Mouse (Mus musculus): Measurements from ENCODE around the gene Nr2e3. TPM values are rescaled to one million over a fixed set of nuclear protein-coding genes. Genes with fewer than 3 reads are reported as not detected.

Nr2e3 gene
- polyA plus RNA-seq, 1 experiment = 1.9 TPM

DNA sequence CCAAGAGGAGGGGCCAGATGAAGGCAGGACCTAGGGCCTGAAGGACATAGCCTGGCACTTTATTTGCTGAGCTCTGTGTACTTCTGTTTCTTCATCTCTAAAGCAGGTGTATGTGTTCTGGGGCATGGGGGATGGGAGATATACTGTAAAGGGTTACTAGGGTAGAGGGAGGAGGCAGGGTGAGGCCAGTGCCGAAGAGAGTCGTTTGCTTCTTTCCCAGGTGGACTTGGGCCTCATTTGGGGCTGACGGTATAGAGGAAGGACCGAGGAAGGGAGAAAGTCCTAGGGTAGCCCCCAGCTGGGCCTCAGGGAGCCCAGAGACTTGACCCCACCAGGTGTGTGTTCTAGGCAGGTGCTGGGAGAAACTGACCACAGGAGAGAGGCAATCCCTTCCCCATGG, 8.5 kb downstream of the Nr2e3 start:
- peak overlapping the region; percentile 3; the same call in 1 of the 2 replicates for H3K4me3 ChIP-seq (ENCODE audit: low read depth, low read length)
- no peaks in the 10 kb centered on the region for H3K27me3 ChIP-seq (ENCODE audit: control insufficient read depth, insufficient read depth, low read length)
- peaks cover 47% of the 10 kb centered on the region for H3K4me1 ChIP-seq (ENCODE audit: control insufficient read depth, insufficient read depth, insufficient read length, low read length)
- H3K27ac ChIP-seq (ENCODE audit: insufficient read depth, low read depth, low read length) = peak overlapping the region; percentile 47
- TF ChIP-seq POLR2A (IDR thresholded peaks at IDR 0.05; ENCODE audit: low read depth, low read length) = no peak
- no peak for TF ChIP-seq CTCF (IDR thresholded peaks at IDR 0.05; ENCODE audit: extremely low read depth, insufficient read length, insufficient replicate concordance, low read depth, low read length)
- no peaks in the 10 kb centered on the region for H3K36me3 ChIP-seq (ENCODE audit: control insufficient read depth, insufficient read depth, low read length)
- 20% methylated on average over 4 of the region's 4 CpGs for WGBS

DNA sequence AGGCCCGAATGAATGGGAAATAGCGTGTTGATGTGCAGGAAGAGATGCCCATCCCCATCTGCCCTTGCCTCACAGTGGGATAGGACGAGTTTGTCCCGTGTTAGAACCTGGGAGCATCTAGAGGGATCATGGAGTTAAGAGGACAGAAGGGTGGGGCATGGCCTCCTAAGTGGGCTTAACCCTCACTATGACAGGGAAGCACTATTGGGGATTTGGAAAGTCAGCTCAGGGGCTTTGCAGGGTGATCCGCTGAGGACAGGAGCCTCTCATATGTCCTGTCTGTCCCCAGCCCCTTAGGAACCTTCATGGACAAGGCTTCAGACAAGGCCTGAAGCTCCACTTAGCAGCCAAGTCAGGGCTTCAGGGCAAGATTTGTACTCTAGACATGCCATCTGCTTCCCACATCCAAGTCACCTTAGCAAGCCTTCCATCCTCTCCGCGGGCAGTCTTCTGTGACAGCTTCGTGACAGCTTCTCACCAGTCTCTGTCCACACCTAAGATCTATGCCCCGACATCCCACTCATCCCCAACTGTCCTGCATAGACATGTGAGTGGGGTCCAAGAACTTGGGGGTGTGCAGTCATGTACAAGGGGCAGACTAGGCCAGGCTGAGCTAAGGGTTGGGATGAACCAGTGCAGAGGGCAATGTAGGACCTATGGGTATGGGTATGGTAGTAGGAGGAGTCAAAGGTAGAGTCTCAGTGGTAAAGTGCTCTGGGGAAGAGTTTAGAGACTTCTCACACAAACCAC, 9.3 kb downstream of the Nr2e3 start:
- TF ChIP-seq POLR2A (IDR thresholded peaks at IDR 0.05; ENCODE audit: low read depth, low read length) (no peak), CTCF (IDR thresholded peaks at IDR 0.05; ENCODE audit: extremely low read depth, insufficient read length, insufficient replicate concordance, low read depth, low read length) (no peak)
- H3K27ac ChIP-seq (ENCODE audit: insufficient read depth, low read depth, low read length) = no peak overlapping the region
- 90% methylated on average over 9 of the region's 9 CpGs for WGBS

GRCm38 (mm10) chr9:59949981-59950380, 10.5 kb downstream of the Nr2e3 start:
- Histone ChIP-seq H3K36me3 (ENCODE audit: control insufficient read depth, insufficient read depth, low read length) (no peaks in the 10 kb centered on the region), H3K4me3 (ENCODE audit: low read depth, low read length) (no peak overlapping the region), H3K4me1 (ENCODE audit: control insufficient read depth, insufficient read depth, insufficient read length, low read length) (peaks cover 43% of the 10 kb centered on the region), H3K27ac (ENCODE audit: insufficient read depth, low read depth, low read length) (no peak overlapping the region), H3K27me3 (ENCODE audit: control insufficient read depth, insufficient read depth, low read length) (no peaks in the 10 kb centered on the region)
- no peak for TF ChIP-seq POLR2A (IDR thresholded peaks at IDR 0.05; ENCODE audit: low read depth, low read length)
- TF ChIP-seq CTCF (IDR thresholded peaks at IDR 0.05; ENCODE audit: extremely low read depth, insufficient read length, insufficient replicate concordance, low read depth, low read length) = no peak
- WGBS = 63% methylated on average over 5 of the region's 5 CpGs

More for the DNA sequence above, 9.3 kb downstream of the Nr2e3 start:
- Histone ChIP-seq H3K4me1 (ENCODE audit: control insufficient read depth, insufficient read depth, insufficient read length, low read length) (peaks cover 47% of the 10 kb centered on the region), H3K4me3 (ENCODE audit: low read depth, low read length) (no peak overlapping the region), H3K36me3 (ENCODE audit: control insufficient read depth, insufficient read depth, low read length) (no peaks in the 10 kb centered on the region), H3K27me3 (ENCODE audit: control insufficient read depth, insufficient read depth, low read length) (no peaks in the 10 kb centered on the region)

GRCm38 (mm10) chr9:59949511-59949910, 10.9 kb downstream of the Nr2e3 start:
- no peak overlapping the region for H3K27ac ChIP-seq (ENCODE audit: insufficient read depth, low read depth, low read length)
- peaks cover 43% of the 10 kb centered on the region for H3K4me1 ChIP-seq (ENCODE audit: control insufficient read depth, insufficient read depth, insufficient read length, low read length)
- H3K36me3 ChIP-seq (ENCODE audit: control insufficient read depth, insufficient read depth, low read length) = no peaks in the 10 kb centered on the region
- H3K27me3 ChIP-seq (ENCODE audit: control insufficient read depth, insufficient read depth, low read length) = no peaks in the 10 kb centered on the region
- 26% methylated on average over 6 of the region's 6 CpGs for WGBS
- TF ChIP-seq POLR2A (IDR thresholded peaks at IDR 0.05; ENCODE audit: low read depth, low read length) (no peak), CTCF (IDR thresholded peaks at IDR 0.05; ENCODE audit: extremely low read depth, insufficient read length, insufficient replicate concordance, low read depth, low read length) (no peak)
- H3K4me3 ChIP-seq (ENCODE audit: low read depth, low read length) = no peak overlapping the region

- no peaks in the 10 kb centered on the region for H3K27me3 ChIP-seq (ENCODE audit: control insufficient read depth, insufficient read depth, low read length)
- H3K27ac ChIP-seq (ENCODE audit: insufficient read depth, low read depth, low read length) = no peak overlapping the region
- peaks cover 40% of the 10 kb centered on the region for H3K4me1 ChIP-seq (ENCODE audit: control insufficient read depth, insufficient read depth, insufficient read length, low read length)
- 34% methylated on average over 17 of the region's 17 CpGs for WGBS
- H3K4me3 ChIP-seq (ENCODE audit: low read depth, low read length) = peak overlapping the region; percentile 2; the same call in 1 of the 2 replicates
- TF ChIP-seq POLR2A (IDR thresholded peaks at IDR 0.05; ENCODE audit: low read depth, low read length) (no peak), CTCF (IDR thresholded peaks at IDR 0.05; ENCODE audit: extremely low read depth, insufficient read length, insufficient replicate concordance, low read depth, low read length) (no peak)
- no peaks in the 10 kb centered on the region for H3K36me3 ChIP-seq (ENCODE audit: control insufficient read depth, insufficient read depth, low read length)
Measured at GRCm38 (mm10) chr9:59948691-59949250, 11.7 kb downstream of the Nr2e3 start.

DNA sequence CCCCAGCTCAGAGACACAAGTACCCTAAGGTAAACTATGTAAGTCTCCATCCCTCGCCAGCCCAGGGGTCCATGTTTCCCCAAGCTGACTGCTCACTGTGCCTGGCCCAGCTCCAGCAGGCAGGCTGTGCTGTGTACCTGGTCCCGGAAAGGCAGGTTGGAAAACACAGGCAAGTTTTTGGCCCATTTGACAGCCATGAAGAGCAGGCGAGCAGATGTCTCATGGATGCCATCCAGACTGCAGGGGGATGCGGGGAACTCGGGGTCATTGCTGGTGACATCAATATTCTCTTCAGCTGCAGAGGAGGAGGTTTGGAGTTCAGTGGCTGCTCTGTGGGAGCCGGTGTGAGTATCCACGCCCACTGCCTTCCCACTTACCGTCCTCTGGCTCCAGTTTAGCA, 12.2 kb downstream of the Nr2e3 start:
- H3K27me3 ChIP-seq (ENCODE audit: control insufficient read depth, insufficient read depth, low read length) = no peaks in the 10 kb centered on the region
- no peak overlapping the region for H3K27ac ChIP-seq (ENCODE audit: insufficient read depth, low read depth, low read length)
- 26% methylated on average over 8 of the region's 8 CpGs for WGBS
- TF ChIP-seq POLR2A (IDR thresholded peaks at IDR 0.05; ENCODE audit: low read depth, low read length) (no peak), CTCF (IDR thresholded peaks at IDR 0.05; ENCODE audit: extremely low read depth, insufficient read length, insufficient replicate concordance, low read depth, low read length) (no peak)
- no peak overlapping the region for H3K4me3 ChIP-seq (ENCODE audit: low read depth, low read length)
- H3K36me3 ChIP-seq (ENCODE audit: control insufficient read depth, insufficient read depth, low read length) = no peaks in the 10 kb centered on the region
- H3K4me1 ChIP-seq (ENCODE audit: control insufficient read depth, insufficient read depth, insufficient read length, low read length) = peaks cover 35% of the 10 kb centered on the region

DNA sequence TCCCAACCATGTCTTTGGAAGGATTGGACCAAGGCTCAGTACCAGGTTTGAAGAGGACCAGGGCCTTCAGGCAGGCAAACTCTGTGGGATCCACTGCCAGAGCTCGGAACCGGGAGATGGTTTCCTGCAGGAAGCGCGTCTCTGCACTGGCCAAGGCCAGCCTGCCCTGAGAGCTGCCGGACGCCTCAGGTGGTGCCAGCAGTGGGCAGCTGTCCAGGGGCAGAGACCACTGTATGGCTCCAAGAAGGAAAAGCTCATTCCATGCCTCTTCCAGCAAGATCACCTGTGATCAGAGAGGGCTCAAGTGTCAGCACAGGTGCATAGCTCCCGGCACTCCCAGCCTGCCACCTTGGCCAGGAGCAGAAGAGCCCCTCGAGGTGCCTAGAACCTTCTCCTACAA, 13.2 kb downstream of the Nr2e3 start:
- Histone ChIP-seq H3K36me3 (ENCODE audit: control insufficient read depth, insufficient read depth, low read length) (no peaks in the 10 kb centered on the region), H3K4me1 (ENCODE audit: control insufficient read depth, insufficient read depth, insufficient read length, low read length) (peaks cover 29% of the 10 kb centered on the region), H3K27ac (ENCODE audit: insufficient read depth, low read depth, low read length) (no peak overlapping the region), H3K4me3 (ENCODE audit: low read depth, low read length) (no peak overlapping the region), H3K27me3 (ENCODE audit: control insufficient read depth, insufficient read depth, low read length) (no peaks in the 10 kb centered on the region)
- TF ChIP-seq POLR2A (IDR thresholded peaks at IDR 0.05; ENCODE audit: low read depth, low read length) = no peak
- no peak for TF ChIP-seq CTCF (IDR thresholded peaks at IDR 0.05; ENCODE audit: extremely low read depth, insufficient read length, insufficient replicate concordance, low read depth, low read length)
- WGBS = 45% methylated on average over 8 of the region's 8 CpGs

All from small intestine, adult 2 months (tissue).